Mouse (Mus musculus): ENCODE data around the gene Mknk2. TPM values are rescaled to one million over a fixed set of nuclear protein-coding genes. Genes with fewer than 3 reads are reported as not detected.

Gene Mknk2
- polyA plus RNA-seq, 1 experiment from 2014 or later = 35.6 TPM

DNA sequence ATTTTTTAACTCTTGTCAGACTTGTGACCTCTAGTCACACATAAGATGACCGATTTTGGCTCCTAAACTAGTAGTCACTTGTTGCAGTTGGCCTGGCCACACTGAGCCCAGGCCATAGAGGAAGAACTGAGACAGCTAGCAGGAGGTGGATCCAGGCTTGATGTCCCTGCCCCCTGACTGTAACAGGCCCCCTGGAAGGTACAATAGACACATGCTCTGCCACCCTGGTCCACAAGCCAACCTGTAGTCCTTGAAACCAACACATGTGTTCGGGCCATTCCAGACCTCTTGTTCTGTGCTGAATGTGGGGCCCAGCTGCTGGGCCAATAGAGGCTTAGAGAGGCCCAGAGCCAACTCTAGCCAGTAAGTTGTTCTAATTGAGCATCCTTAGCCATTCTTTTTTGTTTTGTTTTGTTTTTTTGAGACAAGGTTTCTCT, 2.4 kb upstream of the Mknk2 start:
- peaks cover 22% of the 10 kb centered on the region for H3K4me1 ChIP-seq (ENCODE audit: control insufficient read depth, insufficient read depth, low read depth, low read length)
- no peaks in the 10 kb centered on the region for H3K27me3 ChIP-seq (replicated peaks; ENCODE audit: control insufficient read depth, insufficient read depth, low read length)
- H3K27ac ChIP-seq (ENCODE audit: low read depth, low read length) = no peak overlapping the region
- H3K9me3 ChIP-seq (ENCODE audit: control insufficient read depth, low read length) = no peaks in the 10 kb centered on the region
- 90% methylated on average over 2 of the region's 2 CpGs for WGBS
- no peak overlapping the region for H3K4me2 ChIP-seq (ENCODE audit: low read length)
- no peak overlapping the region for H3K4me3 ChIP-seq (ENCODE audit: low read length)
- ATAC-seq = no peak
- peaks cover 6% of the 10 kb centered on the region for H3K36me3 ChIP-seq (ENCODE audit: control insufficient read depth, insufficient read depth, low read length)
- no peak overlapping the region for H3K9ac ChIP-seq (ENCODE audit: low read depth, low read length)

DNA sequence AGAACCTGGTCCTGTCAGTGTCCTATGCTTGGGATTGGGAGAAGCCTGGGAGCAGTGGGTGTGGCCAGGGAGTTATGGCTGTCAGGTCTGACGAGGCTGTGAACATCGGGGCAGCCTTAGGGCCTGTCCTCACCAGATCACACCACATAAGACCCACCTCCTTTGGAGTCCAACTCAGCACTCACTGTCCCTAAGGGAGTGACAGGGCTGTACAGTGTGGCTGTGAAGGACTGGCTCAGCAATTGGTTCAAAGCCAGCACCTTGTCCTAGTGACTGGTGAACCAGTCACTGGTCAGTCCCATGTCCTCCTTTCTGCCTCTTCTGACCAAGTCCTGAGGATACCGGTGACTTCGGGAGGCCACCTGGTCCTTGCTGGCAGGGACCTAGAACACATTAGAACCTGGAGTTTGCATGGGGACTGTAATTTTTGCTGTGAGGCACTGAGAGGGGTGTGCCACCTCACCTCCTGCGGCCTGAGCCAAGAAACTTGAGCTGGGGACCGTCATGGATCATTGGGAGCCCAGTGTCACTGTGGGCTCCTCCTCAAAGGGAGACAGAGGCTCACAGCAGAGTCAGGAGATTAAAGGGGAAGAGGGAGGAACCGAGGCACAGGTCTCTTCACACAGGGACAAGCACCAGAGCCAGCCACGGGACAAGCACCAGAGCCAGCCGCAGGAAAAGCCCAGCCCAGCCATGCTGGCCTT, 1.8 kb upstream of the Mknk2 start:
- Histone ChIP-seq H3K9me3 (ENCODE audit: control insufficient read depth, low read length) (no peaks in the 10 kb centered on the region), H3K36me3 (ENCODE audit: control insufficient read depth, insufficient read depth, low read length) (peaks cover 5% of the 10 kb centered on the region; the same call in 1 of the 2 replicates), H3K4me3 (ENCODE audit: low read length) (no peak overlapping the region), H3K27ac (ENCODE audit: low read depth, low read length) (no peak overlapping the region; the same call in none of the 2 replicates), H3K9ac (ENCODE audit: low read depth, low read length) (no peak overlapping the region), H3K27me3 (replicated peaks; ENCODE audit: control insufficient read depth, insufficient read depth, low read length) (no peaks in the 10 kb centered on the region), H3K4me1 (ENCODE audit: control insufficient read depth, insufficient read depth, low read depth, low read length) (peaks cover 27% of the 10 kb centered on the region), H3K4me2 (ENCODE audit: low read length) (no peak overlapping the region)
- ATAC-seq = no peak
- 69% methylated on average over 9 of the region's 9 CpGs for WGBS

GRCm38 (mm10) chr10:80678601-80679377, 877 bp upstream of the Mknk2 start:
- Histone ChIP-seq H3K9ac (ENCODE audit: low read depth, low read length) (no peak overlapping the region; the same call in 1 of the 2 replicates), H3K9me3 (ENCODE audit: control insufficient read depth, low read length) (no peaks in the 10 kb centered on the region), H3K4me2 (ENCODE audit: low read length) (no peak overlapping the region), H3K36me3 (ENCODE audit: control insufficient read depth, insufficient read depth, low read length) (no peaks in the 10 kb centered on the region; the same call in 1 of the 2 replicates), H3K27ac (ENCODE audit: low read depth, low read length) (peak overlapping the region; percentile 95), H3K4me1 (ENCODE audit: control insufficient read depth, insufficient read depth, low read depth, low read length) (peaks cover 36% of the 10 kb centered on the region), H3K27me3 (replicated peaks; ENCODE audit: control insufficient read depth, insufficient read depth, low read length) (no peaks in the 10 kb centered on the region), H3K4me3 (ENCODE audit: low read length) (no peak overlapping the region)
- WGBS = 45% methylated on average over 9 of the region's 10 CpGs
- no peak for ATAC-seq

GRCm38 (mm10) chr10:80677128-80677875, 610 bp downstream of the Mknk2 start:
- Histone ChIP-seq H3K9me3 (ENCODE audit: control insufficient read depth, low read length) (no peaks in the 10 kb centered on the region), H3K4me1 (ENCODE audit: control insufficient read depth, insufficient read depth, low read depth, low read length) (peaks cover 50% of the 10 kb centered on the region), H3K4me3 (ENCODE audit: low read length) (peak overlapping the region; percentile 94), H3K4me2 (ENCODE audit: low read length) (peak overlapping the region; percentile 66), H3K36me3 (ENCODE audit: control insufficient read depth, insufficient read depth, low read length) (no peaks in the 10 kb centered on the region), H3K9ac (ENCODE audit: low read depth, low read length) (peak overlapping the region; percentile 78), H3K27me3 (replicated peaks; ENCODE audit: control insufficient read depth, insufficient read depth, low read length) (no peaks in the 10 kb centered on the region), H3K27ac (ENCODE audit: low read depth, low read length) (peak overlapping the region; percentile 95)
- no peak for ATAC-seq
- WGBS = 40% methylated on average over 9 of the region's 9 CpGs

GRCm38 (mm10) chr10:80676198-80676928, 1.5 kb downstream of the Mknk2 start:
- H3K27ac ChIP-seq (ENCODE audit: low read depth, low read length) = peak overlapping the region; percentile 95
- H3K4me1 ChIP-seq (ENCODE audit: control insufficient read depth, insufficient read depth, low read depth, low read length) = peaks cover 54% of the 10 kb centered on the region
- under 1% methylated on average over 60 of the region's 78 CpGs for WGBS
- H3K4me3 ChIP-seq (ENCODE audit: low read length) = peak overlapping the region; percentile 94
- peak overlapping the region; percentile 91 for H3K4me2 ChIP-seq (ENCODE audit: low read length)
- no peaks in the 10 kb centered on the region for H3K27me3 ChIP-seq (replicated peaks; ENCODE audit: control insufficient read depth, insufficient read depth, low read length)
- peaks cover 4% of the 10 kb centered on the region for H3K36me3 ChIP-seq (ENCODE audit: control insufficient read depth, insufficient read depth, low read length)
- H3K9me3 ChIP-seq (ENCODE audit: control insufficient read depth, low read length) = no peaks in the 10 kb centered on the region
- H3K9ac ChIP-seq (ENCODE audit: low read depth, low read length) = peak overlapping the region; percentile 98
- peak; percentile 94 for ATAC-seq

DNA sequence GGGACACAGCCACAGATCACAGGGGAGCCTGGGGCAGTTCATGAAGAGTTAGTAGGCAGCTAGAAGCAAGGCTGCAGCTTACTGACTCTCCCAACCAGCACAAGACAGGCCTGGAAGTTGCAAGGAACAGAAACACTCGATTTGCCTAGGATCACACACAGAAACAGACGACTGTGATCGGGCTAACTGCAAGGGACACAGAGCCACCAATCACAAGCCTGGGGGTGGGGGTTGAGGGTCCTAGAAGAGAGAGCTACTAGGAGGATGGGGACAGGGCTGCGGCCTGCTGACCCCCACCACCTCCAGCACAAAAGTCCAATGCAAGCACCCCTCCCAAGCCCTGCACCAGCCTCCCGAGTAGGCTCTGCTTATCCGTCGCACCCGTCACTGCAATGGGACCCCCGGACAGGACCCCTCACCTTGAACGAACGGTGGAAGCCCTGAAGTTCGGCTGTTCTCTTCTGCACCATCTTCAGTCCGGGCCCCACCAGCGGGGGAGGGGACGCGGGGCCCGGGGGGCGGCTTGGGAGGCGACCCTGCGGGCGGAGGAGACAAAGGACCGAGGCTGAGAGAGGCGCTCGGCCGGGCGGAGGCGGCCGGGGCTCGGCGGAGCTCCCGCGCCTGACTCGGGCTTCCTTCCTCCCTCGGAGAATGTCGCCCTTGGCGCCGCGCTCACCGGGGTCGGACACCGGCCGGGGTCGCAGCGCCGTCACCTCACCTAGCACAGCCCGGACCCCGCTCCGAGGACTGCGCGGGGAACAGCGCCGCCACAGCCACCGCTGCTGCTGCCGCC, 2.3 kb downstream of the Mknk2 start:
- Histone ChIP-seq H3K4me1 (ENCODE audit: control insufficient read depth, insufficient read depth, low read depth, low read length) (peaks cover 54% of the 10 kb centered on the region), H3K27ac (ENCODE audit: low read depth, low read length) (peak overlapping the region; percentile 86), H3K4me2 (ENCODE audit: low read length) (peak overlapping the region; percentile 91), H3K9ac (ENCODE audit: low read depth, low read length) (peak overlapping the region; percentile 98), H3K4me3 (ENCODE audit: low read length) (peak overlapping the region; percentile 94), H3K27me3 (replicated peaks; ENCODE audit: control insufficient read depth, insufficient read depth, low read length) (no peaks in the 10 kb centered on the region), H3K36me3 (ENCODE audit: control insufficient read depth, insufficient read depth, low read length) (peaks cover 9% of the 10 kb centered on the region), H3K9me3 (ENCODE audit: control insufficient read depth, low read length) (no peaks in the 10 kb centered on the region)
- no peak; the same call in 1 of the 2 replicates for ATAC-seq
- under 1% methylated on average over 31 of the region's 54 CpGs for WGBS

DNA sequence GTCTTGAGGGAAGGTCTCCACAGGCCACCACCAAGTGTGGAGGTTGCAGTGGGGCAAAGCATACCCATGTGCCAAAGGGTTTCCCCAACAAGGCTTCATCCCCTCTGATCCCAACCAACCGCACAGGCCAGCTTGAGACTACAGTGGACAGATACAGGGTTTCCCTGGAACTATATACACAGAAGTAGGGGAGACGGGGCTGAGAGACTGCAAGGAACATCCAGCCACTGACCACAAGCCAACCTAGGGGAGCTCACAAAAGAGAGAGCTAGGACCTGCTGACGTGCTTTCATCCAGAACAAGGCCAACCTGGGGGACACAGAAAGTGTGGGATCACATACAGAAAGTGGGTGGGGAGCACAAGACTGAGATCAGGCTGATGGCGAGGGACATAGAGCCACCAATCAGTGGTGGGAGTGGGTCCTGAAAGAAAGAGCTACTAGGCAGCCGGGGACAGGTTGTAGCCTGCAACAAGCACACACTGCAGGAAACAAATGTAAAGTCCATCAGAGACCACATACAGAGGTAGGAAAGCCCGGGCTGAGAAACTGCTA, 3.0 kb downstream of the Mknk2 start:
- Histone ChIP-seq H3K9me3 (ENCODE audit: control insufficient read depth, low read length) (no peaks in the 10 kb centered on the region), H3K27me3 (replicated peaks; ENCODE audit: control insufficient read depth, insufficient read depth, low read length) (no peaks in the 10 kb centered on the region), H3K36me3 (ENCODE audit: control insufficient read depth, insufficient read depth, low read length) (peaks cover 15% of the 10 kb centered on the region), H3K4me3 (ENCODE audit: low read length) (peak overlapping the region; percentile 94), H3K4me1 (ENCODE audit: control insufficient read depth, insufficient read depth, low read depth, low read length) (peaks cover 54% of the 10 kb centered on the region), H3K27ac (ENCODE audit: low read depth, low read length) (peak overlapping the region; percentile 86; the same call in 1 of the 2 replicates), H3K9ac (ENCODE audit: low read depth, low read length) (peak overlapping the region; percentile 98), H3K4me2 (ENCODE audit: low read length) (peak overlapping the region; percentile 91)
- 15% methylated on average over 6 of the region's 6 CpGs for WGBS
- ATAC-seq = no peak
